Mouse (Mus musculus) ES-Bruce4 (cell line): ENCODE results near the gene Lap3.

Source experiments
- CTCF ChIP-seq: IDR thresholded peaks from one replicate; pipeline ENCODE4 v1.8.1; 2011; ENCODE audit warnings: low read depth, low read length
- EP300 ChIP-seq: IDR thresholded peaks from 2 replicates; pipeline ENCODE4 v1.6.1; 2011; ENCODE audit warnings: low read depth, low read length; ENCODE audit not compliant: insufficient read depth
- POLR2A ChIP-seq: IDR thresholded peaks from one replicate; pipeline ENCODE4 v1.8.1; 2011; ENCODE audit warnings: low read length; ENCODE audit not compliant: insufficient read depth

GRCm38 (mm10) chr5:45549586-45549985 is 56.4 kb downstream of the Lap3 start:
- TF ChIP-seq POLR2A: no peak
- no peak for TF ChIP-seq CTCF
- no peak for TF ChIP-seq EP300
